Mouse (Mus musculus) forebrain, embryonic 11.5 days (tissue): ENCODE measurements at regions not wholly inside any gene's neighbourhood (a gene's known extent, or its start where the extent isn't known, plus 50 kb on each side); places are given as distances from the start of the nearest gene placed in this dataset.

ENCODE experiments used
- ATAC-seq: fragments of 200-750 bp; cut with Nextera tagmentation; replicated peaks from 2 replicates; pipeline ENCODE4 v1.8.0; 2017; ENCODE audit warnings: moderate TSS enrichment; ENCODE audit not compliant: low FRiP score
- DNase-seq: peaks from one replicate; pipeline ENCODE4 v3.0.0-alpha.2; 2017; ENCODE audit warnings: low spot score
- H3K27ac ChIP-seq: fragments of 300-500 bp; sonication (generic); 2 replicates; pipeline ENCODE4 v1.5.1; 2014; ENCODE audit warnings: low read depth, low read length
- H3K27me3 ChIP-seq: fragments of 300-500 bp; sonication (generic); 2 replicates; pipeline ENCODE4 v1.6.1; 2014; ENCODE audit warnings: mild to moderate bottlenecking, low read length, mixed read lengths; ENCODE audit not compliant: control insufficient read depth, insufficient read depth
- H3K36me3 ChIP-seq: fragments of 300-500 bp; sonication (generic); 2 replicates; pipeline ENCODE4 v1.6.1; 2014; ENCODE audit warnings: mild to moderate bottlenecking, low read length, moderate library complexity, mixed read lengths; ENCODE audit not compliant: control insufficient read depth, insufficient read depth
- H3K4me1 ChIP-seq: fragments of 300-500 bp; sonication (generic); replicated peaks from 2 replicates; pipeline ENCODE4 v1.6.1; 2014; ENCODE audit warnings: low read length, mixed read lengths; ENCODE audit not compliant: control insufficient read depth, insufficient read depth
- H3K4me2 ChIP-seq: fragments of 300-500 bp; sonication (generic); 2 replicates; pipeline ENCODE4 v1.6.1; 2014; ENCODE audit warnings: low read depth, mild to moderate bottlenecking, low read length, moderate library complexity, mixed read lengths; ENCODE audit not compliant: severe bottlenecking
- H3K4me3 ChIP-seq: fragments of 300-500 bp; sonication (generic); 2 replicates; pipeline ENCODE4 v1.5.1; 2014; ENCODE audit warnings: low read depth, low read length
- H3K9ac ChIP-seq: fragments of 300-500 bp; sonication (generic); 2 replicates; pipeline ENCODE4 v1.6.1; 2014; ENCODE audit warnings: low read length
- H3K9me3 ChIP-seq: fragments of 300-500 bp; sonication (generic); 2 replicates; pipeline ENCODE4 v1.6.1; 2016; ENCODE audit warnings: low read length, mixed read lengths; ENCODE audit not compliant: control insufficient read depth
- WGBS: fragments of 180-500 bp; shearing (Covaris S2); extraction: QIAGEN DNeasy Blood & Tissue Kit; methylation state at CpG from one replicate; pipeline ENCODE4 v1.1.7; 2014; 5-methylcytosine and 5-hydroxymethylcytosine counted together

DNA sequence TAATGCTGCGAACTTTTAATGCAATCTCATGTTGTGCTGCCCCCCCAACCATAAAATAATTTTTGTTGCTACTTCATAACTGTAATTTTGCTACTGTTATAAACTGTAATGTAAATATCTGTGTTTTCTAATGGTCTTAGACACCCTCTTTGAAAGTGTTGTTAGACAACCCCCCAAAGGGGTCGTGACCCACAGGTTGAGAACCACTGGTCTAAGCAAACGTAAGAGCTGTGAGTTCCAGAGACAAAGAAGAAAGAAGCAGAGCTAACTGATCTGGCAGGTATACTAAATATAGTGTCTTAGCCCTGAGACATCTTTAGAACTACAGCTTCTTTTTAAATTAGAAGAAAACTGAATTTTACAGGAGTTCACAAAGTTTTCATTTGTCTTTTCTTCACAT lies 400.9 kb upstream of the Rgma start:
- no peaks in the 10 kb centered on the region for H3K27me3 ChIP-seq
- no peak overlapping the region for H3K27ac ChIP-seq
- H3K36me3 ChIP-seq = no peaks in the 10 kb centered on the region
- H3K9ac ChIP-seq = no peak overlapping the region
- no peak for ATAC-seq
- no peak overlapping the region for H3K4me3 ChIP-seq
- no peak overlapping the region for H3K4me2 ChIP-seq
- 90% methylated on average over 3 of the region's 3 CpGs for WGBS
- H3K4me1 ChIP-seq = no peaks in the 10 kb centered on the region
- DNase-seq = no peak
- no peaks in the 10 kb centered on the region for H3K9me3 ChIP-seq

- Histone ChIP-seq H3K4me1 (no peaks in the 10 kb centered on the region), H3K27ac (no peak overlapping the region), H3K4me3 (no peak overlapping the region), H3K9ac (no peak overlapping the region), H3K36me3 (no peaks in the 10 kb centered on the region), H3K27me3 (no peaks in the 10 kb centered on the region), H3K4me2 (no peak overlapping the region), H3K9me3 (no peaks in the 10 kb centered on the region)
- ATAC-seq = no peak
- WGBS = 88% methylated on average over 8 of the region's 8 CpGs
- no peak for DNase-seq
Measured at GRCm38 (mm10) chr7:72990559-72991429, 384.5 kb upstream of the Rgma start.

GRCm38 (mm10) chr7:72998374-72998773 lies 376.9 kb upstream of the Rgma start:
- DNase-seq = no peak
- Histone ChIP-seq H3K27me3 (no peaks in the 10 kb centered on the region), H3K9ac (no peak overlapping the region), H3K4me3 (no peak overlapping the region), H3K27ac (no peak overlapping the region), H3K36me3 (no peaks in the 10 kb centered on the region), H3K9me3 (no peaks in the 10 kb centered on the region), H3K4me1 (no peaks in the 10 kb centered on the region), H3K4me2 (no peak overlapping the region)
- 29% methylated on average over 5 of the region's 5 CpGs for WGBS
- no peak for ATAC-seq

GRCm38 (mm10) chr7:73019151-73019550 lies 356.2 kb upstream of the Rgma start:
- no peak for DNase-seq
- no peak overlapping the region for H3K4me3 ChIP-seq
- no peak overlapping the region for H3K4me2 ChIP-seq
- no peak overlapping the region for H3K27ac ChIP-seq
- ATAC-seq = no peak
- 92% methylated on average over 3 of the region's 3 CpGs for WGBS
- no peaks in the 10 kb centered on the region for H3K36me3 ChIP-seq
- no peaks in the 10 kb centered on the region for H3K9me3 ChIP-seq
- H3K9ac ChIP-seq = no peak overlapping the region
- H3K4me1 ChIP-seq = no peaks in the 10 kb centered on the region
- H3K27me3 ChIP-seq = no peaks in the 10 kb centered on the region

DNA sequence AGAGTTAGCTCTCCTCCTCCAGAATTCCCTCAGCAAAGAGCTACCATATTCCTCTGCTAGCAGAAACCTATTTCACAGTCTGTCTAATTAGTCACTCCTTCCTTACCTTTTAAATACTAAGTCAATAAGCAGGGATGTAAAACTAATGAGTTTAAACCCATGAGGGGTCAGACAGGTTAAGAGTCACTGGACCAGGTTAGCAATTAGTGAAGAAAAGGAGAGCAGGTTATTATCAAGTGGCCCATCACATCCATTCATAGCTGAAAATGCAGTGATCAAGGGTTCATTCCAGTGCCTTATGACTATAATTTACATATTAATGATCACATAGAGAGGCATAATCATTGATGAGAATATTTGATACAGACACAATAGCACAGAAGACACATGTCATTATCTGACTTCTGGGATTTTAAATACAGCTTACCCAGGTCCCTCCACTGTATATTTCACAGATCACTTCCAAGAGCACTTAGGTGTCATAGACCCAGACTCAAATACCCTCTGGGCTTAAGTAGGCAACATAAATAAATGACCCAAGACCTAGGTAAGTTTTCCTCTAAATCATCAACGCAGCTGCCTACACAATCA lies 355.4 kb upstream of the Rgma start:
- DNase-seq (no peak), ATAC-seq (no peak)
- Histone ChIP-seq H3K9ac (no peak overlapping the region), H3K4me3 (no peak overlapping the region), H3K9me3 (no peaks in the 10 kb centered on the region), H3K36me3 (no peaks in the 10 kb centered on the region), H3K27ac (no peak overlapping the region), H3K4me1 (no peaks in the 10 kb centered on the region), H3K27me3 (no peaks in the 10 kb centered on the region), H3K4me2 (no peak overlapping the region)
- WGBS = 30% methylated on average over 1 of the region's 1 CpGs

GRCm38 (mm10) chr7:73021786-73022185 lies 353.5 kb upstream of the Rgma start:
- Histone ChIP-seq H3K4me3 (no peak overlapping the region), H3K36me3 (no peaks in the 10 kb centered on the region), H3K4me1 (no peaks in the 10 kb centered on the region), H3K9me3 (no peaks in the 10 kb centered on the region), H3K9ac (no peak overlapping the region), H3K27me3 (no peaks in the 10 kb centered on the region), H3K4me2 (no peak overlapping the region), H3K27ac (no peak overlapping the region)
- 88% methylated on average over 2 of the region's 2 CpGs for WGBS
- DNase-seq (no peak), ATAC-seq (no peak)

GRCm38 (mm10) chr7:73025640-73026039 lies 349.7 kb upstream of the Rgma start:
- Histone ChIP-seq H3K4me3 (no peak overlapping the region), H3K4me1 (no peaks in the 10 kb centered on the region), H3K27ac (no peak overlapping the region), H3K36me3 (no peaks in the 10 kb centered on the region), H3K4me2 (no peak overlapping the region), H3K27me3 (no peaks in the 10 kb centered on the region), H3K9ac (no peak overlapping the region), H3K9me3 (no peaks in the 10 kb centered on the region)
- no peak for ATAC-seq
- DNase-seq = no peak
- WGBS = 83% methylated on average over 5 of the region's 5 CpGs

- no peaks in the 10 kb centered on the region for H3K9me3 ChIP-seq
- H3K4me3 ChIP-seq = no peak overlapping the region
- H3K9ac ChIP-seq = no peak overlapping the region
- H3K27ac ChIP-seq = no peak overlapping the region
- no peaks in the 10 kb centered on the region for H3K4me1 ChIP-seq
- H3K36me3 ChIP-seq = no peaks in the 10 kb centered on the region
- WGBS = 92% methylated on average over 6 of the region's 6 CpGs
- DNase-seq (no peak), ATAC-seq (no peak)
- no peaks in the 10 kb centered on the region for H3K27me3 ChIP-seq
- no peak overlapping the region for H3K4me2 ChIP-seq
Measured at GRCm38 (mm10) chr7:73028952-73029351, 346.4 kb upstream of the Rgma start.

DNA sequence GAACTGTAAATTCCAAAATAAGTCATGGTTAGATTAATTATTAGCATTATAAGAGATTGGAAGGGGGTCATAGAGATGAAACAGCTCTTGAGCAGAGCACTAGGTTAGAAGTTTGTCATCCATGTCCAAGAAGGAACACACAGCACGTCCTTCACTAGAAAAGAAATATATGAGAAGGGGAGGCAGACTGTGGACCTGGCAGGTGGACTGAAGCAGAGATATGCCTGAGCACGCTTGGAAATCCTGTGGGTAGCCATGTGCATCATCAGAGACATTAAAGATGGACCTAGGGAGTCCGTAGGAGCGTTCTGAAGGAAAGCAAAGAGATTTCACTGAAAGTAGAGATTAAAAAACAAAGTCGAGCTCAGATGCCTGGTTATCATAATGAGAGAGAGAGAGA lies 343.9 kb upstream of the Rgma start:
- Histone ChIP-seq H3K4me2 (no peak overlapping the region), H3K9ac (no peak overlapping the region), H3K4me3 (no peak overlapping the region), H3K36me3 (no peaks in the 10 kb centered on the region), H3K27ac (no peak overlapping the region), H3K9me3 (no peaks in the 10 kb centered on the region), H3K27me3 (no peaks in the 10 kb centered on the region), H3K4me1 (no peaks in the 10 kb centered on the region)
- DNase-seq (no peak), ATAC-seq (no peak)
- WGBS = 91% methylated on average over 5 of the region's 5 CpGs
